Mouse (Mus musculus) regulatory T cell (primary cell): ENCODE results near the gene Foxp1.

ENCODE experiments used
- in situ Hi-C: fragments of 300-600 bp; cut with MboI, MseI; formaldehyde crosslinking; loops from one replicate; pipeline ENCODE4 v1.15.1; 2025; ENCODE audit warnings: high pct_unique_total_duplicates

Foxp1 gene

DNA sequence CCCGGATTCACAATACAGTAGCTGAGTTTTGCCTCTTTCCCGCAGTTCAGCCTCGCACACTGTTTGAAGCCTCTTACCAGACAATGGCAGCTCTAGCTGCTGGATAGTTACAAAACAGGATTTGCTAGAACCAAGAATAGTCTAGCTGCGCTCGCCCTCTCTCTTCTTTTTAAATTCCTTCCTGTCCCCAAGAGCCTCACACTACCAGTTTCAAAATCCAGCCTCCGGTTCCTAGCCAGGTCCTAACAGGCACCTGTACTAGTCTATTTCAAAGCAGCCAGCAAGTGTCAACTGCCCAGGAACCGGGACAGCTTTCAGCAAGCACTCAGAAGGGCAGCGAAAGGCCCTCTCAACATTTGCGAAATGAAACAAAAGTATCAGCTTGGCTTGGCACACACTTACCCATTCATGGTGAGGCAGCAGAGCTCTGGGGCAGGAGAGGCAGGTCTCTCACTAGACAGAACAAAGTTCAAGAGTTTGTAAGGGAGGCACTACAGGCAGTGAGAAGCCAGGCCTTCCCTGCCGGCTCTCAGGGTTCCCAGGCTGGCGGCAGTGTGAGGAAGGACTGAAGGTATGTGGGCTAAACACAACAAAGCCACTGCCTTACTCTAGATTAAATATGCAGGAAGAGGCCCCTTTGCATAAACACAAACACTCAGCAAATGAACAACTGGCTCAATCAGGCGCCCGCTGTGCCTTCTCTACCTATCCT, 256.4 kb downstream of the Foxp1 start:
- in situ Hi-C loops = loop anchor here (10.0 kb wide), 1 partner anchor 169 kb away; no protein-coding TSS in a partner anchor

- in situ Hi-C loops = loop anchor here (10.0 kb wide), 1 partner anchor 170 kb away; no protein-coding TSS in a partner anchor
Measured at GRCm38 (mm10) chr6:99265173-99265572, 257.3 kb downstream of the Foxp1 start.

- in situ Hi-C loops = loop anchor here (10.0 kb wide), 1 partner anchor 170 kb away; no protein-coding TSS in a partner anchor
Measured at GRCm38 (mm10) chr6:99264192-99265093, 258.1 kb downstream of the Foxp1 start.

DNA sequence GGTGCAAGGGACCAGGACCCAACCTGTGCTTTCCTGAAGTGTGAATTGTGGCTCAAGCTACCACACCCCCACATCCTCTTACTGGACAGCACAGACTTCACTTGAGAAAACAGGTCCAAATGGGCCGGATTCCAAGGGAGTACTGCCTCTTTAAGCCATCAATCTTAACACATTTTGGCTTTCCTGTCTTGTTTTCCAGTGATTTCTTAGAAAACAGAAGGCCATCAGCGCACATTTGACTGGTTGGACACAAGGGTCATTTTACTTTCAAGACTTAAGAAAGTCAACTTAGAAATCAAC, 258.7 kb downstream of the Foxp1 start:
- in situ Hi-C loops = loop anchor here (10.0 kb wide), 1 partner anchor 171 kb away; no protein-coding TSS in a partner anchor

DNA sequence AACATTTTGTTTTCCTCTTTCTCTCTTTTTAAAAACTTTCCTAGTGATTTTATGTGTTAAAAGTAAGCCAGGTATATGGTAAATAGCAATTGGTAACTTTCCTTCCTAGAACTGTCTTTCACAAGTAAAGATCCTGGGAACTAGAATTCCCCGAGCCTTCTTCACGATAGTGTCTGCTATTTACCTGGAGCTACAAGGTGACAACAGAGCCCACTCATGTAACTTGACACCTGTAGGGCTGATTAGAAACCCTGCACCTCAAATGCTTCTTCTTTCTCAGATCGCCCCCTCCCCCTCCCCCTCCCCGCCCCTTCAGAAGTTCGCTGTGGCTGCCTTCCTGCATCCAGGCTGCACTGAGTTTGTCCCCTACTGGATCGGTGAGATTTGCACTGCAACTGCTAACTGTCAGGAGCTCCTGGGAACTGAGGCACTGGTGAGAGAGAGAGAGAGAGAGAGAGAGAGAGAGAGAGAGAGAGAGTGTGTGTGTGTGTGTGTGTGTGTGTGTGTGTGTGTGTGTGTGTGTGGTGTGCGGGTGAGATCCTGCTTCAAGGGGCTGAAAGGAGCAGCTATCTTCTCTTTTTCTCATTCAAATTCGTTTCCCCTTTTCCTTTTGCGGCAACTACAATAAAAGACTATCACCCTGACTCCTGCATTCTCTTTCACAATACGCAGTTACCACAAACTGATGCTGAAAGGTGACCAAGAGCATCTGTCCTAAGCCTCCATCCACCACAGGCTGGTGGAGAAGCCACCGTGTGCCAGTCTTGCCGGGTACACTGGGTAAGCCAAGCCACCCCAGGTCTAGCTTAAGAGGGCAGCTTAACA, 259.2 kb downstream of the Foxp1 start:
- in situ Hi-C loops = loop anchor here (10.0 kb wide), 1 partner anchor 172 kb away; no protein-coding TSS in a partner anchor

- in situ Hi-C loops = loop anchor here (10.0 kb wide), 1 partner anchor 173 kb away; no protein-coding TSS in a partner anchor
Measured at GRCm38 (mm10) chr6:99261737-99262130, 260.8 kb downstream of the Foxp1 start.

DNA sequence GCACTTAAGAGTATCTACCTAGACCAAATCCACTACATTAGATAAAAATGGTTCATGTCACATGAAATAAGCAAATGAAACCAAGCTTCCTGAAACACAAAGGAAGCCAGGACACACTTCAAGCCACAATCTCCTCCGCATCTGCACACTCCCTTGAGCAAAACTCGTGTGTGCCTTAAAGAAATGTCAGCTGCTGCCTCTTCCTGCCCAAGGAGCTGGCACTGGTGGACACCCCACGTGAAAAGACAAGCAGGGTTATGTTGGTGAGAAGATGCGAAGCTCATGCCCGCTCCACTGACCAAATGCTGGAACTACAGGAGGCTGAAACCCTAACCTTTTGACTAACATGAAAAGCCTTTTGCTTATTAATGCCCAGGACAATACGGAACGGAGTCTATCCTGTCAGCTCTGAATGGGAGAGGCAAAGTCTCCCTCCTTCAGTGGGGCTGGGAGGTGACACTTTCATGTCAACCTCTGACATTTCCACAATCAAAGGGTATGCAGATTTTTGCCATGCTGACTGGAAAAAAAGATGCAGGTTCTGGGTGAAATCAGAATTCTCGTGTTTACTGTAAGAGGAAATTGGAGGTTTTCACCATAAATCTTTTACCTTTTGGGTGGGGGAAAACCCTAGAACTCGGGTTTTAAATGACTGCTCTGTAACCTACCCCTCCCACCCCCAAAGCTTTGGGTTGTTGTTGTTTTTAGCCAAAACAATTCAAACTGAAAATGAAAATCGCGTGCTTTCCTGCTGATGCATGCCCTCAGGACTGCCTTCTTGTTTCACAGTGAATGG, 261.4 kb downstream of the Foxp1 start:
- in situ Hi-C loops = loop anchor here (10.0 kb wide), 1 partner anchor 174 kb away; no protein-coding TSS in a partner anchor

- in situ Hi-C loops = loop anchor here (5.0 kb wide), 1 partner anchor 119 kb away; no protein-coding TSS in a partner anchor
Measured at GRCm38 (mm10) chr6:99258346-99258745, 264.2 kb downstream of the Foxp1 start.

DNA sequence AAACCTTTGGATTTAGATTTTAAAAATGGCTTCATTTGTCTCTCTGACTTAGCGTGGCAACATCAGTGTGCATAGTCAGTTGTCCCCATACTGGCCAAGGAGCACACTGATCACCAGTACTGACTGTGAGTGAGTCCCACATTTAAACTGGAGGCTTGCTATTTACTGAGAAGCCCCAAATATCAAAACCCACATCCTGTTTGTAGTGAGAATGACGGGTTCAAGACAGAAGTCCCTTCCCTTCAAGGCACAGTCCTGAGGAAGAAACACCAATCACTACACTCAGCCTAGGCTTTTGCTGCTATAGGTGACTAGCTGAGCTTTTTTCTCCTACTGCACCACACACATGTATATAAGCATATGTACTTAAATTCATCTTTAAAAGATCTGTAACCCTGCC, 264.8 kb downstream of the Foxp1 start:
- in situ Hi-C loops = loop anchor here (5.0 kb wide), 1 partner anchor 120 kb away; no protein-coding TSS in a partner anchor

GRCm38 (mm10) chr6:99253331-99253730, 269.2 kb downstream of the Foxp1 start:
- in situ Hi-C loops = no loop called here

GRCm38 (mm10) chr6:99252816-99253215, 269.7 kb downstream of the Foxp1 start:
- in situ Hi-C loops = no loop called here

DNA sequence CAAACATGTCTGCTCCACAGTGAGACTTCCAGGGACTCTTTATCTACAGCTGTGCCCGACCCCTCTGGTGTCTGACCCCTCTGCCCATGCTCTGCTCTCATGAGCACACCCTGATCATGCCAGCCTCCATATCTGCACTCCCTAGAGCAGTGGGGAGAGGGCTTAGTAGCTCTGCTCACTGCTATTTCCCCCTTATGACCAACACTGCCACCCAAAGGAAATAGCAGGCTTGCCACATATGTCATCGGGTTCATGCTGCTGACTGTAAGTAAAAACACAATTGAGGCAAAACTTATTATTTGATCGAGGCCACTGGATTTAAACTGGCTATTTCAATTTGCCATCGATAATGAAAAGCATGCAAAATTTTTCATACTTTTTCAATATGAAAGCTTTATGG, 270.6 kb downstream of the Foxp1 start:
- in situ Hi-C loops = no loop called here

GRCm38 (mm10) chr6:99251222-99251621, 271.3 kb downstream of the Foxp1 start:
- in situ Hi-C loops = no loop called here

DNA sequence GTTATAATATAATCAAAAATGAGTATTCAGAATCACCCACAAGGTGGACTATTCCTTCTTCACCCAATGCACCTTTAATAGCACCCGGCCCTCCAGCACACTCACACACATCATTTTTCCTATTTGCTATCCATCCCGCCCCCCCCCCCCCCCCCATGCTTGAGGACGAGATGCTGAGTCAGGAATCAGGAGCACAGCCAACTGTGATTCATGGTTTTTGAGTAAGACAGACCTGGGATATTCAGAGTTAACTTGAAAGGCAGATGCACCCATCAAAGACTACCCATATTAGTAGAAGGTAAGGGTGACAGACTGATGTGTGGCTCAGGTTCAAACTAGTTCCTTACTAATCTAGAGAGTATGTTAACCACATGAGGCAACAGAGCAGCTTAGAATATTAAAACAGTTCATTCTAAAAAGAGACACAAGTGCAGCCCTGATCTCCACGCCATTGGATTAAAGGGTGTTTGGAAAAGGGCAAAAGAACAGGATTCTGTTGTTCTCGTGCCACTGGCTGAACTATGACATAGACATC, 273.0 kb downstream of the Foxp1 start:
- in situ Hi-C loops = no loop called here

DNA sequence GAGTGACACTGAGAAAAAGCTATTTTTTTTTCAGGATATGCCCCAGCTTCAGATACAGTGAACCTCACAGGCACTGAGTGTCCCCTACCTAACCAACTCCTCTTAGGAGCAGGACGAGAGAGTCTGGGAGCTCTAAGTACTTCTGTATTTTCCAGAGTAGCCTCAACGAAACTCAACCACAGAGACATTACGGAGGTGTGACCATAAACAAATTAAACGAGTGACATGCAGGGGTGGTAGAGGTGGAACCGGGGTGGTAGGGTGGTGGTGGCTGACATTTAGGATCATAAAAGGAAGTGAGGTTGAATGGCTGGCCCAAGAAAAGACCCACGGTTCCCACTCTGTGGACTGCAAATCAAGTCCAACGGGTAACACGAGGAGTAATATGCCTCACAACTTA, 274.1 kb downstream of the Foxp1 start:
- in situ Hi-C loops = no loop called here

- in situ Hi-C loops = no loop called here
Measured at GRCm38 (mm10) chr6:99241625-99242395, 280.7 kb downstream of the Foxp1 start.

DNA sequence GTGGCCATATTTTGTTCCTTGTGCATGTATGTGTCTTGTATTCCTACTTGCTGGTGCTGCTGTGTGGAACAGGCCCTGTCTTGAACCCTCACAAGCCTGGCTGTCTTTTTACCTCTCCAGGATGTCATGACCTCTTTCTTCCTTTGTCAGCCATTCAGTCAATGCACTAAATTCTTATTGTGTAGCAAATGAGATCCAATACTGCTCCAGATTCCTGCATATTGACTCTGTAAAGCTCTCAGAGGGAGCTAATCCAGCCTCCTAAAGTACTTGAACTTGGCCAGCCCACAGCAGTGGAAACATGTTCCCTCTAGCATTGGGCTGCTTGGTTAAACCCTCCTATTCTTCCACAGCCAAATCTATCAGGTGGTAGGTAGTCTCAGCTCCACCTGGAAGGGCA, 281.8 kb downstream of the Foxp1 start:
- in situ Hi-C loops = no loop called here

GRCm38 (mm10) chr6:99235588-99235987, 286.9 kb downstream of the Foxp1 start:
- in situ Hi-C loops = no loop called here

DNA sequence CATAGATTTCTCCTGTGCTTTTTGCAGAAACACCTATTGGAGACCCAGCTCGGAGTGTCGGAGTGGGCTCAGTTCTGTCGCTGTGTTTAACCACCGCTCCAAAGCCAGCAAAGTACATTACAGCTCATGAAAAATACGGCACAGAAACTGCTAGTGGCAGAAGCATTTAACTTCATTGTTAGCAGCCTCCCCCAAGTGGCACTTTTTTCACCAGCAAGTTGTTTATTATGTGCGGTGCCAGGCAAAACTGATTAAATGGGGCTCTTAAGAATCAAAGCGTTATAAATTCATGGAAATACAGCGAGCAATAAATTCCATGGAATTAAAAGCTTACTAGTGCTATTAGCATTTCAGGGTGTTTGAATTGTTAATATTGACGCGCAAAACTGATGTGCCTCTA, 289.1 kb downstream of the Foxp1 start:
- in situ Hi-C loops = no loop called here
